Mouse (Mus musculus) spleen, adult 2 months (tissue): ENCODE data around the gene Zfp362. TPM values are rescaled to one million over a fixed set of nuclear protein-coding genes. Genes with fewer than 3 reads are reported as not detected.

Experiments
- DNase-seq, 2 experiments: peaks; one replicate each; pipeline versions ENCODE4 v3.0.0 to v3.0.0-alpha.2; 2012 to 2021; ENCODE audit warnings: low spot score in 2 of 2, low read depth in 1 of 2
- H3K27ac ChIP-seq: fragments of 200-500 bp; 2 replicates; pipeline ENCODE4 v1.5.1; 2012; ENCODE audit warnings: low read length, inconsistent platforms; ENCODE audit not compliant: insufficient read depth
- H3K27me3 ChIP-seq: fragments of 200-500 bp; 2 replicates; pipeline ENCODE4 v1.6.1; 2012; ENCODE audit warnings: mild to moderate bottlenecking, moderate library complexity, low read length, inconsistent platforms; ENCODE audit not compliant: control insufficient read depth, insufficient read depth
- H3K36me3 ChIP-seq: fragments of 200-500 bp; 2 replicates; pipeline ENCODE4 v1.6.1; 2012; ENCODE audit warnings: mild to moderate bottlenecking, low read length, inconsistent platforms; ENCODE audit not compliant: control insufficient read depth, insufficient read depth
- H3K4me1 ChIP-seq: fragments of 200-500 bp; 2 replicates; pipeline ENCODE4 v1.6.1; 2011; ENCODE audit warnings: inconsistent platforms; ENCODE audit not compliant: control insufficient read depth, insufficient read depth, insufficient read length
- H3K4me3 ChIP-seq: fragments of 200-500 bp; 2 replicates; pipeline ENCODE4 v1.5.1; 2011; ENCODE audit warnings: mild to moderate bottlenecking, inconsistent platforms; ENCODE audit not compliant: insufficient read depth, insufficient read length; ENCODE audit errors: extremely low read depth
- CTCF ChIP-seq: fragments of 200-500 bp; IDR thresholded peaks from 2 replicates; pipeline ENCODE4 v1.5.1; 2011; ENCODE audit warnings: mild to moderate bottlenecking, inconsistent platforms; ENCODE audit not compliant: insufficient read depth, insufficient read length, insufficient replicate concordance; ENCODE audit errors: extremely low read depth
- POLR2A ChIP-seq: fragments of 200-500 bp; IDR thresholded peaks from 2 replicates; pipeline ENCODE4 v1.6.1; 2011; ENCODE audit warnings: low read depth, low read length, inconsistent platforms
- WGBS: fragments of 180-500 bp; shearing (Covaris S2); methylation state at CpG from one replicate; pipeline ENCODE4 v1.1.7; 2018; 5-methylcytosine and 5-hydroxymethylcytosine counted together
- polyA plus RNA-seq: library from polyadenylated mRNA; depleted of rRNA; stranded (reverse); fragments of >200 nt; gene quantifications from 2 replicates; pipeline ENCODE4 v1.2.3, GENCODE M21; 2012

Gene Zfp362
- polyA plus RNA-seq, 1 experiment = 52.7 TPM

GRCm38 (mm10) chr4:128817011-128817410, 11.2 kb upstream of the Zfp362 start:
- Histone ChIP-seq H3K4me1 (peaks cover under 1% of the 10 kb centered on the region; the same call in 1 of the 2 replicates), H3K4me3 (no peak overlapping the region), H3K27me3 (no peaks in the 10 kb centered on the region), H3K27ac (no peak overlapping the region), H3K36me3 (no peaks in the 10 kb centered on the region)
- 81% methylated on average over 7 of the region's 7 CpGs for WGBS
- no peak for TF ChIP-seq POLR2A
- no peak for TF ChIP-seq CTCF
- no peak for DNase-seq

- Histone ChIP-seq H3K4me1 (peaks cover 7% of the 10 kb centered on the region; the same call in 1 of the 2 replicates), H3K27ac (peak overlapping the region; percentile 9; the same call in 1 of the 2 replicates), H3K4me3 (peak overlapping the region; percentile 56), H3K27me3 (no peaks in the 10 kb centered on the region), H3K36me3 (no peaks in the 10 kb centered on the region)
- 7% methylated on average over 16 of the region's 16 CpGs for WGBS
- TF ChIP-seq CTCF (no peak), POLR2A (no peak)
- DNase-seq = peak; percentile 50 to 77
These were observed 5.7 kb upstream of the Zfp362 start for GRCm38 (mm10) chr4:128811382-128812056.

DNA sequence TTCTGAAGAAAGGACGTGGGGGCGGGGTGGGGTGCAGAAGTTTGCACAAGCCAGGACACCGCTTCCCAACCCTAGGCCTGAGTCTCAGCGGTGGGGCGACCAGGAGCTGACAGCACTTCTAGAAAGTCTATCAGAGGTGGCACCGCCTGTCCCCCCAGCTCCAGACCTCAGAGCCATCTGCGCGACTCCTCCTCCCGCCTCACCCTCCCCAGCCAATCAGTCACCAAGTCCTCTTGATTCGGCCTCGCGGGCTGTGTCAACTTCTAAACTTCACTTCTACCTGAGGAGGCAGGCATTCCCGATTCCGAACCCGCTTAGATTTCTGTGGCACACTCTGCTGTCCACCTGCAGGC, 958 bp upstream of the Zfp362 start:
- DNase-seq = peak in 1 of 2 experiments; percentile 53
- Histone ChIP-seq H3K27ac (peak overlapping the region; percentile 51; the same call in 1 of the 2 replicates), H3K27me3 (no peaks in the 10 kb centered on the region), H3K4me3 (peak overlapping the region; percentile 76), H3K36me3 (no peaks in the 10 kb centered on the region), H3K4me1 (peaks cover 12% of the 10 kb centered on the region; the same call in 1 of the 2 replicates)
- WGBS = 1% methylated on average over 15 of the region's 15 CpGs
- TF ChIP-seq POLR2A = no peak
- no peak for TF ChIP-seq CTCF

- 3% methylated on average over 69 of the region's 74 CpGs for WGBS
- no peaks in the 10 kb centered on the region for H3K27me3 ChIP-seq
- H3K4me1 ChIP-seq = peaks cover 11% of the 10 kb centered on the region; the same call in 1 of the 2 replicates
- DNase-seq = no peak
- H3K27ac ChIP-seq = peak overlapping the region; percentile 75
- TF ChIP-seq POLR2A (no peak), CTCF (no peak)
- no peaks in the 10 kb centered on the region for H3K36me3 ChIP-seq
- H3K4me3 ChIP-seq = peak overlapping the region; percentile 76
These were observed 449 bp downstream of the Zfp362 start for GRCm38 (mm10) chr4:128805150-128806042.

DNA sequence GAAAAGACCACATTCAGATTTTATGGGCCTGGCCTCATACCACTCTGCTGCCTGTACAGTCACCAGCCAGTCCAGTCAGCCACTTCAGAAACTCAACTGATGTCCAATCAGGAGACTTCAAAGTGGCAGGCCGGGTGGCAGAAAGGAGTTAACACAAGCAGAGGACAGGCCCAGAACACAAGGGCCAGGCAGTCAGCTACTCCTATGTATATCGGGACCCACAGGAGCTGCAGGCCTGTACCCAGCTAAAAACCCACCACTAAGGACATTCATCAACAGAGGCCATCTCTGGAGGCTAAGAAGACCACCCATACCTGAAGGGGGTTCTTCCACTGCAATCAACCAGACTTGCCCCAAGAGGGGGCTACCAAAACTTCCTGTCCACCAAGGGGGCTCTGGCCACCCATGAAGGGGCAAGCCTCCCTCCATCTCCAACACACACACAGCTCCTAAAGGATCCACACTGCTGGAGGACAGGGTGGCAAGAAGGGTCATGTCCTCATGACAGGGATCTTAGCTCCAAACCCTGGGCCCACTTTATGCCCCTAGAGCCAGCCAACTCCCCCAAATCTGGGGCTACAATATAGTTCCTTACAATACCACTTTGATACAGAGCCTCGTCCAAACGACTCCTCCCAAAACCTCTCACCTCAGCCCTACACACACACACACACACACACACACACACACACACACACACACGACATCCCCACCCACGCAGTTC, 1.3 kb downstream of the Zfp362 start:
- peaks cover 11% of the 10 kb centered on the region; the same call in 1 of the 2 replicates for H3K4me1 ChIP-seq
- WGBS = 10% methylated on average over 6 of the region's 6 CpGs
- no peak for TF ChIP-seq POLR2A
- no peak for TF ChIP-seq CTCF
- H3K27me3 ChIP-seq = no peaks in the 10 kb centered on the region
- DNase-seq = no peak
- H3K27ac ChIP-seq = peak overlapping the region; percentile 37; the same call in 1 of the 2 replicates
- H3K4me3 ChIP-seq = peak overlapping the region; percentile 76
- no peaks in the 10 kb centered on the region for H3K36me3 ChIP-seq

DNA sequence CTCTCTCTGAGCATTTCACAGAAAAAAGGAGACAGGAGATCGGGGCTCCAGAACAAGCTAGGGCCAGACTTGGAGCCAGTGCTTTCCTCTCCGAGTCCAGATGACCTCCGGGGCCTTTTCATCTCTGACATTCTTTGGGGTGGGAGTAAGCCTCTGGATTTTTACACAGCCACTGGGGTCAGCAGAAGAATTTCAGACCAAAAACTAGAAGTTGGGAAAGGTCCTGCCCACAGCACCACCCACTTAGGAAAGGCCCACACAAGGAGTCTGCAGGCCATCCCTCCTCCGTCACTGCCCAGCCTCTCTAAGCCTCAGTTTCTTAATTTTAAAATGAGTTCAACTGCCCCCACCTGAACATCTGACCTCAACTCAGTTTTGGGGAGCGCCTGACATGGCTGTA, 2.3 kb downstream of the Zfp362 start:
- Histone ChIP-seq H3K4me1 (peaks cover 11% of the 10 kb centered on the region; the same call in 1 of the 2 replicates), H3K27me3 (no peaks in the 10 kb centered on the region), H3K27ac (no peak overlapping the region), H3K4me3 (no peak overlapping the region), H3K36me3 (no peaks in the 10 kb centered on the region)
- no peak for DNase-seq
- no peak for TF ChIP-seq POLR2A
- no peak for TF ChIP-seq CTCF
- 84% methylated on average over 5 of the region's 5 CpGs for WGBS
